Mouse (Mus musculus) gastrocnemius, adult 18-20 months (tissue): ENCODE measurements around the gene Lrch1. TPM values are rescaled to one million over a fixed set of nuclear protein-coding genes. Genes with fewer than 3 reads are reported as not detected.

Experiments
- DNase-seq: peaks from one replicate; pipeline ENCODE4 v3.0.0; 2021; ENCODE audit warnings: low spot score
- long read RNA-seq, 2 experiments: library from polyadenylated mRNA; stranded (forward); transcript quantifications; one replicate each; pipeline ENCODE4 v2.0.0; 2021
- total RNA-seq, 2 experiments: library from RNA; stranded (reverse); gene quantifications; 2 replicates each; pipeline ENCODE4 v1.2.3; 2021

Lrch1 gene
- total RNA-seq, result 1 to 10 TPM; 2.5 to 3.0 TPM
- long read RNA-seq, experiment 1, partial matches to known transcripts, result 0 of 5 reads
- long read RNA-seq, experiment 1, other reads (novel, unspliced or antisense), result 3 of 5 reads
- long read RNA-seq, experiment 2, full-length matches to known transcripts, result 7 of 10 reads
- long read RNA-seq, experiment 2, partial matches to known transcripts, result 0 of 10 reads
- long read RNA-seq, experiment 2, other reads (novel, unspliced or antisense), result 3 of 10 reads

DNA sequence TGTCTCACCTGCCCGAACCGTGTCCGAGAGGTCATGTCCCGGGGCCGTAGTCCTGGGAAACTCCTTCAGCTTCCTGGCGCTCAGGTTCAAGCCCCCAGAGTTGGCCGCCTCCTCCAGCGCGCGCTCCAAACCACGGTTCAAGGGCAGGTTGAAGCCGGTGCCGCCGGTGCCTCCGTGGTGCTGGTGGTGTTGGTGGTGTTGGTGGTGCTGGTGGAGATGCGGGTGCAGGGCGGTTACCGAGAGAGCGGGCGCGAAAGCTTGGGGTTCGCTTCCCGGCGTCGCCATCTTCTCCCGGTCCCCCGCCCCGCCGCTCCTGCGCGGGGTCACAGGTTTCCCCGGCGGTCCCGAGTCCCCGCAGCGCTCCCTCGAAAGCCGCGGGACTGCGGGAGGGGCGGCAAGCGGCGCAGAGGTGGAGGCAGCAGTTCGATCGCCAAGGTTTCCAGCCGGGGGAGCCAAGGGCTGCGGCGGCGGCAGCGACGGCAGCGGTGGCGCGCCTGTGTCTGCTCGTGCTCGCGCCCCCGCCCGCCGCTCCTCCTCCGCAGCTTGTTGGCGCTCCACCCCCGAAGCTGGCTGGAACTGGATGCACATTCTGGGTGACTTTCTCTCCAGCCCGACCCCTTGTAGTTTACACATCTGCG, at the start of gene Lrch1:
TSS of gene Lrch1 (minus strand) at position 501 of the 638 bp plus-strand sequence.
- DNase-seq, result peak; percentile 71

DNA sequence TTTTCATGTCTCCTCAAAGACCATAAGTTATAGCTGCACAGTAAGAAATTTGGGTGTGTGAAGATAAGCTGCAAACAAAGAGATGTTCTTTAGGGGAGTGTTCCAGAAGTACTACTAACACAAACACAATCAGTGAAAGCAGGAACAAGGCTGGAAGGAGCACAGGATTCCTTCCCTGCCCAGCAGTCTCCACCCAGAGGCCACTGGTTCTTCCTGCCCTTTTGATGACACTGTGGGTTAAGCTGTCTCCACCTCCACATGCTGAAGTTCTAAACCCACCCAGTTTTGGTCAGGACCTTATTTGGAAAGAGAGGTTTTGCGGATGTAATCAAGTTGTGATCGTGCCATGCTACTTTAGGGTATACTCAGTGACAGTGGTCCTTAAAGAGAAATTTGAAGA, 49.4 kb upstream of the Lrch1 start:
- no peak for DNase-seq

GRCm38 (mm10) chr14:74996556-74996955, 48.9 kb upstream of the Lrch1 start:
- no peak for DNase-seq

- DNase-seq, result peak; percentile 59
Observed at GRCm38 (mm10) chr14:74990504-74990903, 42.8 kb upstream of the Lrch1 start.

- DNase-seq, result no peak
Observed at GRCm38 (mm10) chr14:74989909-74990308, 42.2 kb upstream of the Lrch1 start.

- no peak for DNase-seq
Observed at GRCm38 (mm10) chr14:74989322-74989721, 41.6 kb upstream of the Lrch1 start.

- no peak for DNase-seq
Observed at GRCm38 (mm10) chr14:74986527-74986926, 38.9 kb upstream of the Lrch1 start.

DNA sequence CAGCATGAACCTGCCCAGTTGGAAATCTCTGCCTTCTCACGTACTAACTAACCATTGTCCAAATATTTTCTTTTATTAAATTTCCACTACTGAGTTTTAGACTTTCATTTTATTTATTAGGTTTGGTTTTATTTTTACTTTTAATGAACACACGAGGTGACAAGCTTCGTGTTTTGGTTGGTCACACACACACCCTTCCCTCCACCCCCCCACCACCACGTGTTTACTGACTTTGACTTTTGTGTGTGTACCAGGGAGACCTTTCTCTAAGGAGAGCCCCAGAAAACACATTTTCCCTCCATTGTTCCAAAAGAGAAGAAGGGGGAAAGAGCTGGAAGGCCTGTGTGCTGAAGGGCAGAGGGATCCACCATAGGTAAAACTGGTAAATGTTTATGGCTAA, 38.0 kb upstream of the Lrch1 start:
- no peak for DNase-seq

- no peak for DNase-seq
Observed at GRCm38 (mm10) chr14:74984817-74985391, 37.2 kb upstream of the Lrch1 start.

DNA sequence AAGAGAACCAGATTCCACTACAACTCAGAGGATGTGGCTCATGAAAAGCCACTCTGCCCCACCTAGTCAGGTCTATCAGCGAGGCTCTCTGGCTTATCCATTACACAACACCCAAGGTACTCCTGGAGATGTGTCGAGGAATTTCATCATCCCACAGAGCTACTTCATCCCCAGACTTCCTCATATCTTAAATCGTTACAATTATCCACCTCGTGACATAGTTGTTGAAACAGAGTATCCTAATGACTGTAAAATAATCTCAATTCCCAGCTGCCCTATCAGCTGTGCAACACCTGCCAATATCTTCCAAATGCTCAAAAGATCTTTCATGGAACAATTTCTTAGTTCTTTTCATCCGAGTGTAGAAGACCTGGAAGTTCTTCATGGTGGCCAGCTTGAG, 35.4 kb upstream of the Lrch1 start:
- DNase-seq, result no peak

DNA sequence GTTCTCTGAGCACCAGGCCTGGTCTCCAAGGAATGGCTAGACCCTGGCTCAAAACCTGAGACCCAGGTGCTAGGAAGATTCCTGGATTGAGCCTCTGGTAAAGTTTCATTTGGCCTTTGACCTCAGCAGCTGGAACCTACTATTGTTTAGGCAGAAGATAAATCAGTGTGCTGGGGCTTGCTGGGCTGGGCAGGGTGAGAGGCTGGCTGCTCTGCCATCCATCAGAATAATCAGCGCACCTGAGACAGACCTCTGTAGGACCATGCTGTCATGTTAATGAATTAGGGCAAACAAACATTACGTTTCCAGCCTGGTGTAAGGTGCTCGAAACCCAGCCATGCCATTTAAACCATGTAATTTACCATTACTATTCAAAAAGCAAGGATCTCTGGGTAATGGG, 33.3 kb upstream of the Lrch1 start:
- DNase-seq, result no peak

DNA sequence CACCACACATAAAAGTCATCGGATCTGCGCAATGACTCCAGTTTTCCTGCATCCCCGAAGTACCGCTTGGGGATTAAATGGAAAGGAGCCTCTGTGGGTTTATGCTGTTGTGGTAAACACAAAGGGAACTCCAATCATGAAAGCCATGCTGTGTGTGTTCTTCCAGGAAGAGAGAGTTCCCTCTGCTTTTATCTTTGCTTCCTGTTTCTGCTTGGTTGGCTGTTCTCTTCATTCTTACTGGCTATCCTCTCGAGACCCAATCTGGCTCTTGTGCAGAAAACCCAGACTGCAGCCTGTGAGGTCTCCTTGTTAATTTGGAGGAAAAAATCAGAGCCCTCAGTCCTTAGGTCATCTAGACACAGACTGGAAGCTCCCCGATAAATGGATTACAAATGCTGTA, 29.3 kb upstream of the Lrch1 start:
- no peak for DNase-seq

- no peak for DNase-seq
Observed at GRCm38 (mm10) chr14:74974136-74974651, 26.5 kb upstream of the Lrch1 start.

GRCm38 (mm10) chr14:74972687-74973086, 25.0 kb upstream of the Lrch1 start:
- no peak for DNase-seq

GRCm38 (mm10) chr14:74972216-74972615, 24.5 kb upstream of the Lrch1 start:
- DNase-seq, result no peak

DNA sequence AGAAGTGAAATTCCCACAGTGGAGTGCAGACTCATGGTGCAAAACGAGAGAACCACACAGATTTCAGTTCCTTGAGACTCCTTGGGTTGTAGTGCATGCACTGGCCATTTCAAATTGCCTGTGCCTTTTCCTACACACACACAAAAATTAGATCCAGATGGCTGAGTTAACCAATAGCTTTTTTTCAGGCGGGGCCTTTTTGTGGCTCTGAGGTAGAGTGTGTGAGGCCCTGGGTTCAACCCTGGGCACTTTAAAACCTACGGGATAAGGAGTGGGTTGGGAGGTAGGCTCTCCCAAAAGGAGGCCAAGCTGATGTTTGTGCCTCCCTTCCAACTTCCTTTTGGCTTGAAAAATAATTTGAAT, 15.7 kb upstream of the Lrch1 start:
- DNase-seq, result no peak

- DNase-seq, result no peak
Observed at GRCm38 (mm10) chr14:74962713-74963401, 15.2 kb upstream of the Lrch1 start.

DNA sequence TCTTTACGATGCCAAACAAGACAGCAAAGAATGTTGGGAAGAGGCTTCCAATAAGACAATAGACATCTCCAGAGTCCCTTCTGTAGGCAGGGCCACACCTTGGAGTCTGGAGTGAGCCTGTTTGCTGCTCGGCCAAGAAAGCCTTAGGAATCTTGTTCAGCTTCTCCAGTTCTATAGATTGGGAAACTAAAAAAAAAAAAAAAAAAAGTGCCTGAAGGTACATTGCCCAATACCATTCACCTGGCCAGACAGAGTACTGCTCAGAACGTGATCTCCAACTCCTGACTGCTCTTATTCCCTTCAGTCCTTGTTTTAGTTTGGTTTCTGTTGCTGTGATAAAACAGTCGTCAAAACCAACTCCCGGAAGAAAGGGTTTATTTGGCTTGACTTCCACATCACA, 12.9 kb upstream of the Lrch1 start:
- no peak for DNase-seq

GRCm38 (mm10) chr14:74956702-74957101, 9.0 kb upstream of the Lrch1 start:
- DNase-seq, result no peak

GRCm38 (mm10) chr14:74956234-74956633, 8.6 kb upstream of the Lrch1 start:
- no peak for DNase-seq

DNA sequence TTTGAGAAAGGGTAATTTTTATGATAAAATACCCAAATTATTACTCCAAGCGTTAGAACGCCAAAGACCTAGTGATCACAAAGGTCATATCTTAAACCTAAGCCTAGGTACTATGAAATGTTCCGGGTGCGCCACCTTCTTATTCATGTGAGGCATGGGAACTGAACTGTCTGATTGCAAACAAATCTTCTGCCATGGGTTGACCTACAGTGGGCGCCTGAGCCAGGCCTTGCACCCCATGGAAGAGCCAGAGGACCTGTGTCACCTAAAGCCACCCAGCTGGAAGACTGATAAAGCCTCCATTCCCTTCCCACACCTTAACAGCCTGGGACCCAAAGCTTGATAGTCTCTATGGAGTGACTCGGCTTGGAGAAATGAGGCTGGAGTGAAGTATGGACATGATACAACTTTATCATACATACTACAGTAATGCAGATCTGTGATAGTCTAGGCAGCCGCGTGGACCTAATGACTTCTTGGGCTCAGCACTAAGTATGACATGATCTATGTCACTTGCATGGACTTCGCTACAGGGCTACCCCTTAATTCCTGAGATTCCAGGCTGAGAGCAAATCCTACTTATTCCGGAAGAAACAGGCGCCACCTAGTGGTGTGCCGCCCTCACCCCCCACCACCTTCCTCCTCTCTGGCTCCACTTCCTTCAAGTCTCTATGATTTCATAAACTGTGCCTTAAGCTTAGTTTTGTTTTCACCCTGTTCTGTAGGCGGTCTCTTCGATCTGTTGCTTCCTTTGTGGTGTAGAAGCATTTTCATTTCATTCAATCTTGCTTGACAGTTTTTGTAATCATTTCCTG, 957 bp upstream of the Lrch1 start:
- DNase-seq, result peak; percentile 42

DNA sequence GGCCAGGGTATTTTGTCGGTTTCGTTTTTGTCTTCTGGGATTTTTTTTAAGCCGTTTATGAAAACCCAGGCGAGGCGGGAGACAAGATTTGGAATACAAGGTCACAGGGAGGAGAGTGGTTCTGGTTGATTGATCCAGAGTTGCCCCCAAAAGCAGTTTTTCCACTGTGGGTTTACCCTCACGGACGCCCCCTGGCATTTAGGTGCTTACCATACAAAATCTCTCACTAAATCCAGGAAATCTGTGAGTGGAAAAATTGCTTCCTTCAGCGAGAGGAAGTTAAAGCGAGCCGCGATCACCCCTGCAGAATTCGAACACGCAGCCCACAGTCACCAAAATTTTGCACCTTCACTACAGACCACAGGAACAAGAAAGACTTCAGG, 329 bp upstream of the Lrch1 start:
- no peak for DNase-seq
